Mouse (Mus musculus) intestine, embryonic 15.5 days (tissue): Measurements from ENCODE around the gene Oaz2. TPM values are rescaled to one million over a fixed set of nuclear protein-coding genes. Genes with fewer than 3 reads are reported as not detected.
"Not testable (repeated sequence)": the region's sequence is repeated elsewhere in the genome, so short reads cannot be mapped to it uniquely, and the experiment has no call there.

Experiments
- ATAC-seq: fragments of 200-750 bp; cut with Nextera tagmentation; 2 replicates; pipeline ENCODE4 v1.8.0; 2017; ENCODE audit warnings: moderate TSS enrichment, moderate library complexity
- H3K27ac ChIP-seq: fragments of 300-500 bp; sonication (generic); 2 replicates; pipeline ENCODE4 v1.5.1; 2015; ENCODE audit warnings: mild to moderate bottlenecking, inconsistent platforms
- H3K27me3 ChIP-seq: fragments of 300-500 bp; sonication (generic); replicated peaks from 2 replicates; pipeline ENCODE4 v1.6.1; 2015; ENCODE audit warnings: inconsistent platforms
- H3K36me3 ChIP-seq: fragments of 300-500 bp; sonication (generic); 2 replicates; pipeline ENCODE4 v1.6.1; 2015; ENCODE audit warnings: inconsistent platforms
- H3K4me1 ChIP-seq: fragments of 300-500 bp; sonication (generic); replicated peaks from 2 replicates; pipeline ENCODE4 v1.6.1; 2015; ENCODE audit warnings: inconsistent platforms
- H3K4me2 ChIP-seq: fragments of 300-500 bp; sonication (generic); replicated peaks from 2 replicates; pipeline ENCODE4 v1.6.1; 2015; ENCODE audit warnings: mild to moderate bottlenecking, inconsistent platforms
- H3K4me3 ChIP-seq: fragments of 300-500 bp; sonication (generic); replicated peaks from 2 replicates; pipeline ENCODE4 v1.5.1; 2015; ENCODE audit warnings: inconsistent platforms
- H3K9ac ChIP-seq: fragments of 300-500 bp; sonication (generic); 2 replicates; pipeline ENCODE4 v1.6.1; 2015; ENCODE audit warnings: inconsistent platforms
- H3K9me3 ChIP-seq: fragments of 300-500 bp; sonication (generic); 2 replicates; pipeline ENCODE4 v1.6.1; 2016; ENCODE audit warnings: inconsistent platforms
- WGBS: fragments of 180-500 bp; shearing (Covaris S2); methylation state at CpG from one replicate; pipeline ENCODE4 v1.1.7; 2015; 5-methylcytosine and 5-hydroxymethylcytosine counted together
- polyA plus RNA-seq: library from polyadenylated mRNA; unstranded; fragments of >200 nt; fragmentation: Nextera tagmentation; extraction: Ambion mirVana; gene quantifications from 2 replicates; pipeline ENCODE4 v1.2.1, GENCODE M21; 2015

Gene Oaz2
- polyA plus RNA-seq, 1 experiment from 2014 or later: 196 TPM

DNA sequence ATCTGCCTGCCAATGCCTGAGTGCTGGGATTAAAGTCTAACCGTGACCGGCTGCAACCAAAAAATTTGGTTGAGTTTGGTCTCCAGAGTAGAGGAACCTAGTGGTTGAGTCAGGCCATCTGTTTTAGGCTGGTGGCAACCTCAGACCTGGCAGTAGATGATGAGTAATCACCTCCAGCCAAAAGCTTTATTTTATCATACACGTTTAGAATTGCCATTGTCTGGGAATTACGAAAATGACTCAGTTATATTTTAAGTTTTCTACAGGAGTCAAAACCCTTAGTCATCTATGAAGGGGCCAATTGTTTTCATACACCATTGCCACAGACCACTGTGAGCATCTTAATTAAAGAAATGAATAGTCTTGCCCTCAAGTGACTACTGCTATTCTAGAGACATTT is 30.9 kb upstream of the Oaz2 start:
- no peak overlapping the region for H3K27ac ChIP-seq
- no peak for ATAC-seq
- 85% methylated on average over 4 of the region's 4 CpGs for WGBS

GRCm38 (mm10) chr9:65639065-65639464 is 28.7 kb upstream of the Oaz2 start:
- Histone ChIP-seq H3K9ac (no peak overlapping the region; the same call in 1 of the 2 replicates), H3K4me1 (peaks cover 6% of the 10 kb centered on the region; the same call in 1 of the 2 replicates), H3K27me3 (no peaks in the 10 kb centered on the region), H3K4me2 (no peak overlapping the region), H3K36me3 (no peaks in the 10 kb centered on the region), H3K9me3 (no peaks in the 10 kb centered on the region), H3K4me3 (no peak overlapping the region), H3K27ac (no peak overlapping the region)
- ATAC-seq: no peak
- WGBS: 59% methylated on average over 5 of the region's 5 CpGs

More for the DNA sequence above, 30.9 kb upstream of the Oaz2 start:
- H3K4me1 ChIP-seq: peaks cover 8% of the 10 kb centered on the region; the same call in 1 of the 2 replicates
- no peak overlapping the region for H3K4me2 ChIP-seq
- H3K4me3 ChIP-seq: no peak overlapping the region
- H3K27me3 ChIP-seq: no peaks in the 10 kb centered on the region; the same call in 1 of the 2 replicates
- H3K9ac ChIP-seq: no peak overlapping the region
- no peaks in the 10 kb centered on the region for H3K36me3 ChIP-seq
- no peaks in the 10 kb centered on the region for H3K9me3 ChIP-seq

- H3K27me3 ChIP-seq: no peaks in the 10 kb centered on the region
- H3K9me3 ChIP-seq: no peaks in the 10 kb centered on the region
- H3K4me3 ChIP-seq: no peak overlapping the region
- H3K36me3 ChIP-seq: no peaks in the 10 kb centered on the region
- H3K9ac ChIP-seq: no peak overlapping the region
- no peak; the same call in 1 of the 2 replicates for ATAC-seq
- no peak overlapping the region; the same call in 1 of the 2 replicates for H3K4me2 ChIP-seq
- no peak overlapping the region for H3K27ac ChIP-seq
- peaks cover 7% of the 10 kb centered on the region for H3K4me1 ChIP-seq
- WGBS: 16% methylated on average over 5 of the region's 5 CpGs
Measured at GRCm38 (mm10) chr9:65640838-65641410, 26.9 kb upstream of the Oaz2 start.

- Histone ChIP-seq H3K27me3 (no peaks in the 10 kb centered on the region), H3K27ac (no peak overlapping the region), H3K4me1 (peaks cover 12% of the 10 kb centered on the region), H3K9ac (no peak overlapping the region), H3K4me2 (no peak overlapping the region), H3K36me3 (no peaks in the 10 kb centered on the region), H3K4me3 (no peak overlapping the region), H3K9me3 (no peaks in the 10 kb centered on the region)
- no peak for ATAC-seq
- WGBS: 21% methylated on average over 12 of the region's 12 CpGs
Measured at GRCm38 (mm10) chr9:65641446-65642052, 26.3 kb upstream of the Oaz2 start.

- H3K4me2 ChIP-seq: no peak overlapping the region
- no peak for ATAC-seq
- no peaks in the 10 kb centered on the region for H3K9me3 ChIP-seq
- H3K4me3 ChIP-seq: no peak overlapping the region
- H3K36me3 ChIP-seq: no peaks in the 10 kb centered on the region
- H3K27me3 ChIP-seq: no peaks in the 10 kb centered on the region
- no peak overlapping the region for H3K27ac ChIP-seq
- H3K4me1 ChIP-seq: peaks cover 12% of the 10 kb centered on the region
- H3K9ac ChIP-seq: no peak overlapping the region
Measured at GRCm38 (mm10) chr9:65642546-65642945, 25.3 kb upstream of the Oaz2 start.

DNA sequence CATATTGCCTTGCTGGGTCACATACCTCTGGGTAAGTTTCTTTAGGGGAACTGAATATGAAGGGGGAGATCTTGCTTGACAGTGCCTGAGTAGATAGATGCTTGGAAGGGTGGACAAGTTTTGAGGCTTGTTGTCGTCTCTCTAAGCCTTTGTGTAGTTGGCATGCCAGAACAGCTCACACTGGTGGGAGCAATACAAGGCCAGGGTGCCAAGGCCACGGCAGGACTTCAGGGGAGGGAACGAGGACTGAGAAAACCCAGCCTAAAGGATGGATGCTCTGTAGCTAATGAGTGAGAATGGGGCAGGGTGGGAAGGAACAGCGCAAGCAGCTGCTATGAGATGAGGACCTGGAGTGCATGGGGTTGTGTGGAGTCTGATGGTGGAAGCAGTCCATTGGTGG is 22.8 kb upstream of the Oaz2 start:
- H3K9me3 ChIP-seq: no peaks in the 10 kb centered on the region
- H3K4me2 ChIP-seq: no peak overlapping the region
- H3K4me1 ChIP-seq: peaks cover 15% of the 10 kb centered on the region
- 86% methylated on average over 4 of the region's 4 CpGs for WGBS
- no peak overlapping the region for H3K27ac ChIP-seq
- no peak overlapping the region for H3K9ac ChIP-seq
- ATAC-seq: no peak
- H3K36me3 ChIP-seq: no peaks in the 10 kb centered on the region
- no peak overlapping the region for H3K4me3 ChIP-seq
- no peaks in the 10 kb centered on the region for H3K27me3 ChIP-seq

DNA sequence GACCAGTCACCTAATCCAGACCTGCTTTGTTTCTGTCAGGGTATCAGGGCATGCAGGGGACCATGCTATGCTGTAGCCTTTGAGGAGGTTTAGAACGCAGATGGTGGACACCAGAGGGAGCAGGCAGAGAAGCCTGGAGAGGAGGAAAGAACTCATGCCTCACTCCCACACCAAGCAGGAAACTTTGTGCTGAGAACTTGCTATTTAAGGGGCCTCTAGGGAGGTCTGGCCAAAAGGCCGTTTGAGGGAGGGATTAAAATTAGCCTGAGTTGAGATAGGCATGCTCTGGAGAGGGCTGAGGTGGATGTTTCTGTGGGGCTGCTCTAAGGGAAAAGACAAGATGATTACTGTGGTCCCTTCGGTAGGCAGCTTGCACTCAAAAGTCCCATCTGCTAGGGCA is 21.8 kb upstream of the Oaz2 start:
- no peak overlapping the region for H3K4me2 ChIP-seq
- peak overlapping the region; percentile 40; the same call in 1 of the 2 replicates for H3K27ac ChIP-seq
- no peaks in the 10 kb centered on the region for H3K36me3 ChIP-seq
- WGBS: 48% methylated on average over 3 of the region's 3 CpGs
- ATAC-seq: no peak
- peaks cover 12% of the 10 kb centered on the region for H3K4me1 ChIP-seq
- H3K9ac ChIP-seq: no peak overlapping the region
- H3K9me3 ChIP-seq: no peaks in the 10 kb centered on the region
- H3K27me3 ChIP-seq: no peaks in the 10 kb centered on the region
- H3K4me3 ChIP-seq: no peak overlapping the region

DNA sequence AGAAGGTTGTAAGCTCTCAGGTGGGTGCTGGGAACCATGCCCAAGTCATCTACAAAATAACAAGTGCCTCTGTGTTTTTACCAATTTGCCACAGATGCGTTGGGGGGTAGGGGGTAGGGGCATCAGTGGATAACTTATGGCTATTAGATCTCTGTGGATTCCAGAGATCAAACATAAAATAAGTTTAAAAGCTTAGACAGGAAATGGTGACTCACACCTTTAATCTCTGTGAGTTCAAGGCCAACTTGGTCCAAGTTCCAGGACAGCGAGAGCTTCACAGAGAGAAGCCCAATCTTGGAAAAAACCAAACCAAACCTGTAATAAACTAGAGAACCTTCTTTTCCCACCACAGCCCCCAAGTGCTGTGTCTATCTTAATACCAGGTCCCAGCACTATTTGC is 21.0 kb upstream of the Oaz2 start:
- H3K9me3 ChIP-seq: no peaks in the 10 kb centered on the region
- H3K9ac ChIP-seq: no peak overlapping the region
- H3K4me1 ChIP-seq: peaks cover 10% of the 10 kb centered on the region; the same call in 1 of the 2 replicates
- no peak for ATAC-seq
- H3K36me3 ChIP-seq: no peaks in the 10 kb centered on the region
- 85% methylated on average over 2 of the region's 2 CpGs for WGBS
- H3K4me3 ChIP-seq: no peak overlapping the region
- H3K27ac ChIP-seq: no peak overlapping the region
- no peaks in the 10 kb centered on the region for H3K27me3 ChIP-seq
- no peak overlapping the region for H3K4me2 ChIP-seq

- H3K9me3 ChIP-seq: no peaks in the 10 kb centered on the region
- no peak overlapping the region for H3K4me3 ChIP-seq
- H3K4me1 ChIP-seq: peaks cover 10% of the 10 kb centered on the region; the same call in 1 of the 2 replicates
- H3K9ac ChIP-seq: no peak overlapping the region
- H3K27ac ChIP-seq: no peak overlapping the region
- no peaks in the 10 kb centered on the region for H3K36me3 ChIP-seq
- no peaks in the 10 kb centered on the region for H3K27me3 ChIP-seq
- ATAC-seq: no peak
- H3K4me2 ChIP-seq: no peak overlapping the region
- 86% methylated on average over 13 of the region's 13 CpGs for WGBS
Measured at GRCm38 (mm10) chr9:65648730-65649129, 19.1 kb upstream of the Oaz2 start.

GRCm38 (mm10) chr9:65649997-65650396 is 17.8 kb upstream of the Oaz2 start:
- no peak for ATAC-seq
- Histone ChIP-seq H3K4me2 (no peak overlapping the region), H3K27ac (0 out of 2 replicates have a peak overlapping the region, but pooled peaks have one; percentile 13), H3K9me3 (no peaks in the 10 kb centered on the region), H3K27me3 (no peaks in the 10 kb centered on the region), H3K4me3 (no peak overlapping the region), H3K9ac (no peak overlapping the region), H3K4me1 (peaks cover 10% of the 10 kb centered on the region; the same call in 1 of the 2 replicates), H3K36me3 (no peaks in the 10 kb centered on the region)
- 19% methylated on average over 1 of the region's 1 CpGs for WGBS

GRCm38 (mm10) chr9:65651957-65652356 is 15.8 kb upstream of the Oaz2 start:
- H3K27ac ChIP-seq, H3K4me2 ChIP-seq, H3K27me3 ChIP-seq, H3K9me3 ChIP-seq, ATAC-seq, H3K9ac ChIP-seq, H3K36me3 ChIP-seq, H3K4me1 ChIP-seq, H3K4me3 ChIP-seq: not testable (repeated sequence)
- WGBS: 85% methylated on average over 1 of the region's 1 CpGs

DNA sequence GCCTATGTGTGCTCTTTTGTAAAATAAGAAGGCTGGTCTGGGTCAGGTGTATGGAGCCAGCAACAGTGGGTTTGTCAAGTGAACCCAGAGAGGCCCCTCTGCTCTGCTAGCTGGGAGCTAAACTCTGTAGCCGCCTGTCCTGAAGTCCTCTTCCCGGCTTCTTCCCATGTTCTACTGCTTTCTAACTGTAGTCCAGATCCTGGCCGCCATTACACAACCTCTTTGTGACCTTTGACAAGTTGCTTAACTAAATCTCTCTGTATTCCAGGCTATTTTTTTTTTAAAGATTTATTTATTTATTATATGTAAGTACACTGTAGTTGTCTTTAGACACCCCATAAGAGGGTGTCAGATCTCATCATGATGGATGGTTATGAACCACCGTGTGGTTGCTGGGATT is 14.1 kb upstream of the Oaz2 start:
- no peaks in the 10 kb centered on the region for H3K27me3 ChIP-seq
- peaks cover 8% of the 10 kb centered on the region; the same call in 1 of the 2 replicates for H3K4me1 ChIP-seq
- no peak overlapping the region for H3K9ac ChIP-seq
- no peak overlapping the region for H3K4me2 ChIP-seq
- no peak for ATAC-seq
- no peak overlapping the region for H3K4me3 ChIP-seq
- H3K36me3 ChIP-seq: no peaks in the 10 kb centered on the region
- H3K9me3 ChIP-seq: no peaks in the 10 kb centered on the region
- WGBS: 87% methylated on average over 4 of the region's 4 CpGs
- no peak overlapping the region for H3K27ac ChIP-seq

- H3K9me3 ChIP-seq: no peaks in the 10 kb centered on the region
- H3K9ac ChIP-seq: no peak overlapping the region
- no peak overlapping the region for H3K27ac ChIP-seq
- WGBS: 87% methylated on average over 3 of the region's 3 CpGs
- ATAC-seq: no peak
- H3K27me3 ChIP-seq: no peaks in the 10 kb centered on the region
- no peaks in the 10 kb centered on the region for H3K36me3 ChIP-seq
- H3K4me3 ChIP-seq: no peak overlapping the region
- H3K4me2 ChIP-seq: no peak overlapping the region
- H3K4me1 ChIP-seq: peaks cover 10% of the 10 kb centered on the region
Measured at GRCm38 (mm10) chr9:65654700-65655237, 13.0 kb upstream of the Oaz2 start.
